Mouse (Mus musculus): Measurements from ENCODE around the gene Gtf2h3.
"Not testable (repeated sequence)": the region's sequence is repeated elsewhere in the genome, so short reads cannot be mapped to it uniquely, and the experiment has no call there.

Gene Gtf2h3

DNA sequence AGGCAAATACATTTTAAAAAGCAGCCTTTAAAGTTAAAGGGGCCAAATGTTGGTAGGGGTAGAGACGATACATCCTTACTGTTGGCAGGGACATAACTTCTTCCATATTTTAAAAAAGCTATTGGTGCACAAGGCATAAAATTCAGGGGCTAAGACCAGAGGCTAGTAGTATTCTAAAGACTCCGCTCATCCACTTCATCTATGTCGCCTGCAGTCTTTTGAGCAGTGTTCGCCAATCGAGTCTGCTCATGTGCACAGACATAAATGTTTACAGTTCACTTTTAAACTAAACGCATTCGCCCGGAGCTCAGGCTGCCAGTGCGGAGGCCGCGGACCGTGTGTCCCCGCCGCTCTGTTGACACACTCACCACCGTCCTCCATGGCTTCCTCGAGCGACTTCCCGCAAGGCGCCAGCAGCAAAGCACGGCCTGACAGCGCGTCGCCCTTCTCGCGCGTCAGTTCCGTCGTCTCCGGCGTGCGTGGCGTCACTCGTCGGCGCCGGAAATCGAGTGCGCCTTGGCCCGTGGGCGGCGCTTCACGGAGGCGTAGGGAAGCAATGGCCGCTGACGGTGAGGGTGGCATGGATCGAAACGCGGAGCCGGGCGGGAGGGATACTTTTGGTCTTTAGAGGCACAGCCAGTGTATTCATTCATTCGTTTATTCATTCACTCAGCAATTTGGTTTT, at the start of gene Gtf2h3, which contains the start of gene Eif2b1:
TSS of gene Gtf2h3 (plus strand) at position 508 of the 685 bp plus-strand sequence.
TSS of gene Eif2b1 (minus strand) at position 499 of the 685 bp plus-strand sequence.
- peak; percentile 95 for DNase-seq

GRCm38 (mm10) chr5:124529191-124529651, 49.7 kb upstream of the Gtf2h3 start:
- no peak for DNase-seq

DNA sequence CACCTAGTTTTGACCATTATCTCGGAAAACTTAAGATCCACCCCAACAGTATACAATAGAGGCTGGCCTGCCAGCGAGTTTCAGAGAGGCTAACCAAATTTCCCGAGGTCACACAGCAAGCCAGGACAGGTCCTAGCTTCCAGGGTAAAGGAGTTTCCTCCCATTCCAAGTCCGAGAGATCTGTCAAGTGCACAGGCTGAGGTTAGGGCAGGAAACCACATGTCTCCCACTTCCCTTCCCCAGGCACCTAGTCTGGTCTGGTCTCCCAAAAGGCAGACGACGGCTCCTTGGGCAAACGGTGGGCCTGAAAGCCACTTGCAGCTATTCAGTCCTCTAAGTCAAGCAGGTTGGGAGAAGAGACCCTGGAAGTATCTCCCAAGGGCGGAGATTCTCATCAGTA, 49.2 kb upstream of the Gtf2h3 start:
- DNase-seq, result no peak

- peak; percentile 61 to 68 for DNase-seq
Measured at GRCm38 (mm10) chr5:124530655-124531582, 48.0 kb upstream of the Gtf2h3 start, which contains the start of gene Rilpl1. Gene Rilpl1 (minus strand): TSS chr5:124531391.

DNA sequence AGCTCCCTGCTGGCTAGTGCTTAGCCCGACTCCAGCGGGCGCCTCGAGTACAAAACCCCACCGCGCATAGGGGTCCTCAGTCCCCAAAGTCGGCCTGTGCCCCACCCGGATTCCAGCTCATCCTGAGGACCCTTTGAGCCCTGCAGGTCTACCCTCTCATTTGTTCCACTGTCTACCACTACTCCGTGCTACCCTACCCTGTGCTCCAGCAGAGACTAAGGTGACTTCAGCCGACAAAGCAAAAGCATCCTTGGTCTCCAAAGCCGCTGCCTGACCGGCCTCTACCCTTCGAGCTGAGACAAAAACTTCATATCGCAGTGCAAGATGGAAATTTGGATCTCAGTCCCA, 47.4 kb upstream of the Gtf2h3 start:
- no peak for DNase-seq

- DNase-seq, result no peak
Measured at GRCm38 (mm10) chr5:124532451-124532850, 46.5 kb upstream of the Gtf2h3 start.

- no peak for DNase-seq
Measured at GRCm38 (mm10) chr5:124535016-124535415, 43.9 kb upstream of the Gtf2h3 start.

GRCm38 (mm10) chr5:124536776-124537175, 42.2 kb upstream of the Gtf2h3 start:
- peak; percentile 44 for DNase-seq

DNA sequence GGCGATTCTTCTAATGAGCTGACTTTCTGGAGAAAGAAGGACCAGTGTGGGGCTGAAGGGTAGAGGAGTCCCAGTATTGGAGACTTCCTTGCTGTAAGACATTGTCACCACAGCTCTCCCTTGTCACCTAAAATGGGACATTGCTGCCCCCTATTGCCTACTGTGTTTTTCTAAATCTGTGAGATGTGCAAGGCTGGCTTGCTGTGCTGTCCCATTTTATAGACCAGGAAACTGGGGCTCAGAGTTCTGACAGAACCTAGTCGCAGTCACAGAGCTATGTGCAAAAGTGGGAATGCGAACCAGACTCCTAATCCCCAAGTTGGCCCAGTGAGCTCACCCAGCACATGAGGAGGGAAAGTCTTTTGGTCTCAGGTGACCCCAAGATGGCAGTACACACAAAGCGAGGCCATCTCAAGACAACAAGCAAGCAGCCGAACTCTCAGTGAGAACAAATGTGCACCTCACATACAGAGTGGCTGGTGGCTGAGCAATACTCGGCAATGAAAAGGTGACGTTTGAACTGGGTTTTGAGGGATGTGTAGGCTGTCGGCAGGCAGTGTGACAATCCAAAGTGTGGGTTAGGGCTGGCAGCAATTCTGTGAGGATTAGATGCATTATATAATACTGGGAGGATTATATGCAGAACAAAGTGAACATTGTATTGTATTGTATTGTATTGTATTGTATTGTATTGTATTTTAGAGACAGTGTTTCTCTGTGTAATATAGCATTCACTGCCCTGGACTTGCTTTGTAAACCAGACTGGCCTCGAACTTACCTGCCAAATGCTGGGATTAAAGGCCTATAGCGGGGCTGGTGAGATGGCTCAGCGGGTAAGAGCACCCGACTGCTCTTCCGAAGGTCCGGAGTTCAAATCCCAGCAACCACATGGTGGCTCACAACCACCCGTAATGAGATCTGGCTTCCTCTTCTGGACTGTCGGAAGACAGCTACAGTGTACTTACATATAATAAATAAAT, 39.8 kb upstream of the Gtf2h3 start:
- peak; percentile 26 to 55 for DNase-seq

GRCm38 (mm10) chr5:124539905-124540304, 39.0 kb upstream of the Gtf2h3 start:
- no peak for DNase-seq

DNA sequence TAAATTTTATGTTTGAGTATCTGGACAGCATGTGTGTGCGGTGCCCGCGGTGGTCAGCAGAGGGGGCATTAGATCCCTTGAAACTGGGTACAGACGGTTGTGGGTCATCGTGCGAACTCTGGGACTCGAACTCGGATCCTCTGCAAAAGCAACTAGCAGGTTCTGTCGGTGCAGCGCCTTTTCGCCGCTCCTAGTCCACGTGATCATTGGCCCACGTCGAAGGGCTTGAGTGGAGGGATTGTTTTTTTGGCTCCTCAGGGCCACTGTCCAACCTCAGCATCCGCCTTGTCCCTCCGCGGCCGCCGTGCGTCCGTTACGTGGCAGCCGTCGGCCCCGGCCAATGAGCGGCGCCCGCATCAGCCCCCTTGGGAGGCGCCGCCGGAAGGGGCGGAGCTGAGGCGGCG, 38.6 kb upstream of the Gtf2h3 start, which contains the start of gene Tmed2:
TSS of gene Tmed2 (plus strand) at position 313 of the 404 bp plus-strand sequence.
- DNase-seq, result peak; percentile 97 to 98

DNA sequence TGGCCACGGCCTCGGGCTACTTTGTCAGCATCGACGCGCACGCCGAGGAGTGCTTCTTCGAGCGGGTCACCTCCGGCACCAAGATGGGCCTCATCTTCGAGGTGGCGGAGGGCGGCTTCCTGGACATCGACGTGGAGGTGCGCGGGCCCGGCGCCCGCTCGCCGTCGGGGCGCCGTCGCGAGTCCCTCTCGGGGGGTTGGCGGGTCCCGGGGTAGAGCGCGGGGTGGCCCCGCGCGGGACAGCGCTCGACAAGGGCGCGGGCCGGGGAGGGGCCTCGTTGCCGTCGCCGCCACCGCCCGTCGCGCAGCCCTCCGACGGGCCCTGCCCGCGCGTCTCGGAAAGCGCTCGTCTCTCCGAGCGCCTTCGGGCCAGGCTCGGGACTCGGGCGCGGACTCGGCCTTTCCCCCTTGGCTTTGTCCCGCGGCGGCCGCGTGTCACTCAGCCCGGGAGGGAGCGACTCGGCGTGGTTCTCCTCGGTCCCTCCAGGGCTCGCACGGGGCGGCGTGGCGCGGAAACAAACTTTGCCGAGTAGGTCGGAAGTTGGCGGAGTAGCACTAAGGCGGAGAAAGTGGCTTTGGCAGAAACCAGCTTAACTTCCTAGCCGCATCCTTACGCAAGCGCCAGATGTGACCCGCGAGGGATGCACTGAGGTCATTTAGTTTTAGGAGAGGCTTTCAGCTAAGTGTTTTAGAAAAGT, 37.9 kb upstream of the Gtf2h3 start:
- peak; percentile 26 to 45 for DNase-seq

GRCm38 (mm10) chr5:124541602-124541973, 37.4 kb upstream of the Gtf2h3 start:
- DNase-seq, result no peak

GRCm38 (mm10) chr5:124550737-124551136, 28.2 kb upstream of the Gtf2h3 start:
- DNase-seq, result not testable (repeated sequence)

DNA sequence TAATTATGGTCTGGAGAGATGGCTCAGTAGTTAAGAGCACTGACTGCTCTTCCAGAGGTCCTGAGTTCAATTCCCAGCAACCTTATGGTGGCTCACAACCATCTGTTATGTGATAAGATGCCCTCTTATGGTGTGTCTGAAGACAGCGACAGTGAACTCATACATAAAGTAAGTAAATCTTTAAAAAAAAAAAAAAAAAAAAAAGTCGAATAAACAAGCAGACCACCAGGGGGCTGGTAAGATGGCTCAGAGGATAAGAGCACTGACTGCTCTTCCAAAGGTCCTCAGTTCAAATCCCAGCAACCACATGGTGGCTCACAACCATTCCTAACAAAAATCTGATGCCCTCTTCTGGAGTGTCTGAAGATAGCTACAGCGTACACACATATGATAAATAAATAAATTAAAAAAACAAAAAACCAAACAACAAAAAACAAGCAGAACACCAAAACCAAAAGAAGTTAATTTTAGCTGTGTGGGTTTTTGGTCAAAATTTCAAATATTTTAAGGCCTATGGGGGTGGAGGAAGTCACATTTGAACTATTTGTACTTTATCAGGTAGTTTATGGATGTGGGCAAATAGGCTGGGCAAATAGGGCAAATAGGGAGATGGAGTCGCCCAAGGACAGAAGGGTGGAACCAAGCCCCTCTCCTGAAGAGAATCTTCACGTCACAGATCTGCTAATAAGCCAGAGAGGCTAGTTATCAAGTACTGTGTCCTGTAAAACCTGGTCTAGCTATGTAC, 27.4 kb upstream of the Gtf2h3 start:
- not testable (repeated sequence) for DNase-seq

DNA sequence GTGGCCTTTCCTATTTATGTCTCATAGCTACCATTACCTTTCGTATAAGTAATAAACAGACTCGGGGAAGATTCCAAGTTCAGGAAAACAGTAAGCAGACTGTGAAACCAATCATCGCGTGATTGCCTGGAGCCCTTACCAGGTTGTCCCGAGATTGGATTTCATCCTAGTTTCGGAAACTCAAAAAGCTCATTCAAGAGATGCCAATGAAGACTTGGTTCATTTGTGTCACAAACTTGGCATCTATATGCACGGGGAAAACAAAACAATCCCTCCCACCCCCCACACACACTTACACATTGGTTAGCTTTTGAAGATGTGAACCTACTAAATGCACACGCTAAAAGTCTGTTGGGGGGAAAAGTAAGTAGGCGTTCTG, 26.9 kb upstream of the Gtf2h3 start:
- DNase-seq, result no peak

DNA sequence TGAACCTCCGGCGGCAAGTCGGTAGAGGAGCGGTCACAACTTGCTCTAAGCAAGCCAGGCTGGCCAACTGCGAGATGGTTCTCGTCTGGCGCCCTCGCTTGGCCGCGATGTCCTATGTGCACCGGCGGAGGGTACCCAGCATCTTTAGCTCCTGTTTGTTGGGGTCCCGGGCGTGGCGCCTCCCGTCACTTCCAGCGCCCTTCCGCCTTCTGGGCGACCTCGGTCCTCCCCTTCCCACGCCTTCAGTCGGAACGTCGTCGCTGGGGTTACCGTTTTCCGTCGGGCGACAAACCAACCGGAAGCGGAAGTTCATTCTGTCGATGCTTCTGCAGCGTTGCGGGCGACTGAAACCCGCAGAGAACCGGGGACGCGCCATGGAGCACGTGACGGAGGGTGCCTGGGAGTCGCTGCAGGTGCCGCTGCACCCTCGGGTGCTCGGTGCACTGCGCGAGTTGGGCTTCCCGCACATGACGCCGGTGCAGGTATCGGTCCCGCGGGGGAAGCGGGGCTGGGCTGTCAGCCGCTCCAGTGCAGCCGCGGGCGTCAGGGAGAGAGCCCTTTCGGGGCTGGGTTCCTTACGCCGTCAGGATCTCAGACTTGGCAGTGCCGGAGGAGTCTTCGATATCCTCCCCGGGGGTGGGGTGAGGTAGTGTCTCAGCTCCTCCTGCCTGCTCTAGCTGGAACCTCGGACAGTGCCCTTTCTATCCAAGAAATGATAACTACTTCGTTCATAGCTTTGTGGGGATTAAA, 26.2 kb upstream of the Gtf2h3 start, which contains the start of gene Ddx55:
TSS of gene Ddx55 (plus strand) at position 307 of the 750 bp plus-strand sequence.
- peak; percentile 91 to 93 for DNase-seq

- DNase-seq, result no peak
Measured at GRCm38 (mm10) chr5:124553607-124554006, 25.3 kb upstream of the Gtf2h3 start.

DNA sequence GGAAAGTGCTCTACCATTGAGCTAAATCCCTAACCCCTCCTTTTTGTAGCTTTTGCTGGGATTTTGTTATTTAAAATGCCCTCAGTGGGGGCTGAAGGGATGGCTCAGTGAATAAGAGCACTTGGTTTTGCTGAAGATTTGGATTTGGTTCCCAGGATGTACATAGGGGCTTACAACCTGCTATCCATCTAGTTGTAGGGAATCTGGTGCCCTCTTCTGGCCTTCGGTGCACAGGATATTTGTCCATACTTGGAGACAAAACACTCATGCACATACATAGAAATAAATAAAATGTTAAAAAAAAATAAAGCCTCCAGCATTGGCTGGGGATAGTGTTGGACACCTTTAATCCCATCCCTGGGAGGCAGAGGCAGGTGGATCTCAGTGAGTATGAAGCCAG, 23.8 kb upstream of the Gtf2h3 start:
- no peak for DNase-seq

DNA sequence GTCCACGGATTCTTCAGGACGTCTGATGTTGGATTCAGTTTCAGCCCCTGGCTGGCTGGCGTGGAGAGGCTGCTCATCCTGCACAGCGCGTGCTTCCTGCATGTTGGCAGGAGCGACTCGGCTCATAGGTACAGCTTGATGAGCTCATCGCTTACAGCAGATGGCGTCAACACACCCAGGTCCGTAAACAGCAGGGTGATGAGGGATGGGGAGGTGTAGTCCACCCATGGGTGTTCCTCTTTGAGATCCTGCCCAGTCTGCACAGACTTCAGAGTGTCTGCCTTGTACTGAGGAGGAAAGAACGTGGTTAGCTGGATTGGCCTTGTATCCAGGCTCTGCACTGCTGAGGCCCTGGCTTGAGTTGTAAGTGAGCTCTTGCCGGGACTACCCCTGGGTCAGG, 7.9 kb upstream of the Gtf2h3 start:
- peak; percentile 74 for DNase-seq
